Mouse (Mus musculus): ENCODE measurements at regions not wholly inside any gene's neighbourhood (a gene's known extent, or its start where the extent isn't known, plus 50 kb on each side); places are given as distances from the start of the nearest gene placed in this dataset.

DNA sequence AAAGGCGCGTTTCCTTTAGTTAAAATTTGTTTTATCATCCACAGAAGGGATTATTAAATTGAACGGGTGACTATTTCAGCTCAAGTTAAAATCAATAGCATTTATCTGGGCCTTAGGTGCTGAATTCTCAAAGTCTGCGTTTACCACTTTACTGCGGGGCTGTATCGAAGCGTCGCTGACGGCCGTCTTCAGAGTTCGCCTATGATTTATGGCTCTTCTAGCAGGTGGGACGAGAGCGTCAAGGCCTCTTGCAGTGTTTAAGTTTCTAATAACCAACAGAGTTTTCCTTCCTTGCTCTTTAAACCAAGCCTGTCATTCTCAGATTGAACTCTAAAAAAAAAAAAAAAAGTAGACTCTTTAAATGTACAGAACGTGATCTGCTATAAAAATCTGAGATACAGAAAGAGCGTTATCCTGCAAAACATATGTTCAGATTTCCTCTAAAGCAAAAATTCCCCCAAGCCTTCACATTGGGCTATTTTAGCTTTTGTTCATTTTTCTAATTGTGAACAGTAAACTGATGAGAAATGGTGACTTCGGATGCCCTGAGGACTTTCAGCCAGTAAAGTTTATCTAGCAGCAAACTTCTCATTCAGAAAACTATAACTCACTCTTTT, 246.9 kb downstream of the Rpl36a-ps1 start:
- DNase-seq (ENCODE audit: extremely low spot score, low spot score), result no peak

DNA sequence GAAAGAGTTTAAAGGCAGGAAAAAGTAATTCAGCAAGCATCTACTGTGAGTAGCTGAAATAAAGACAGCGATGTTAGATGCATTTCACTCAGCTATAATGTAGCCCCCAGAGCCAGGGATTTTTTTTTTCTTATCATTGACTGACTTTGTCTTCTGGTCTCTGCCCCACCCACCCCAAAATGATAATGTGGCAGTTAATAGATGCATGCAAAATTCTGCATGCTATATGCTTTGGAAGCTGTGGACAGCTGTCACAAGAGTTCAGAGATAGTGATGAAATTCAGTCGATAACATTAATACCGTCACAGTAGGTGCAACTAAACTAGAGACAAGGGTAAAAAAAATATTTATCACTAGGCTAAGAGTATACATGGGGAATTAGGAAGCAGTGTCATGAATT, 263.7 kb downstream of the Rpl36a-ps1 start:
- DNase-seq (ENCODE audit: extremely low spot score, low spot score), result no peak

DNA sequence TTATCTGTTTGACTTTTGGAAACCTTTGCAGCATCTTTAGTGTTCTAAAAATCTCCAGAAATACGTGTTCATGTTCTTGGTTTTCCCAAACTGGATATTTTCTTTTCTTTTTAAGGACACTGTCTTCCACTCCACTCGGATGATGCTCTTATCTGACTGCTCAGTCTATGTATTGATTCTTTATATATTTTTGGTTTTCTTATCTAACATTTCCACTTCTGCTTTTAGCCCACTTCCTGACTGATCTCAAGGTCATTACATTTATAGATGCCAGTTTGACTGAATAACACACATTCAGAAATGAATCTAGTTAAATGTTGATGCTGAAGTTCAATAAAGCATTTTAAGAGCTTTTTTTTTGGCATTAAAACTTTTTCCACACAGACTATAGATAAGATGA, 265.3 kb downstream of the Rpl36a-ps1 start:
- no peak for DNase-seq (ENCODE audit: extremely low spot score, low spot score)

DNA sequence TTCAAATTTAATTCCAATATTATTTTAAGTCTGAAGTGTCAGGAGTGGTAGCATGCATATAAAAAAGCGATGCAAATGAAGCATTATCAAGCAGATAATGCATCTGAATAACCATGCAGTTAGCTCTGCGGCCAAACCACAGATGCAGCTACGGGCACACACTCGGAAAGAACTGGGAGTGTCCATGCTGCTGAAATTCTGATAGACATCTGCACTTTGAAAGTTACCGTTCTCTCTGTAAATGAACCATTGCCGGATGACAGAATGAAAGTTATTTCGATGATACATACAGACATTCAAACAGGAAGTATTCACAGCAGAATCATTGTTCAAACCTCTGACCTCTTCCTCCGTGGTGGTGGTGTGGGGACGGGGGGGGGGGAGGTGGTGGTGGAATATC, 271.6 kb downstream of the Rpl36a-ps1 start:
- no peak for DNase-seq (ENCODE audit: extremely low spot score, low spot score)

DNA sequence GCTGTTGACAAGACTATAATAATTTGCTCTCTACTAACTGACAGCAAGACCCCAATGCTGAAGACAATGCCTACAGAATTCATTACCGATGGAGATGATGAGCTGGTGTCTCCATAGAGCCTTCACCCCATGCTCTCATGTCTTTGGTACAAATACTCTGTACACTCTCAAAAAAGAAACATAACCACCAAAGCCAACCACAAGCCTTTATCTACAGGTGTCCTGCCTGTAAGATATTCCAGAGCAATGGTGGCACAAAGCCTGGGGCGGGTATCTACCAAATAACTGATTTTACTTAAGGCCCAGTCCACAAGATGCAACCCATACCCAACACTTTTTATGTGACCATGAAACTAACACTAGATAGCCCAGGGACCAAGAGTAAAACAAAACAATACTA, 273.1 kb downstream of the Rpl36a-ps1 start:
- DNase-seq (ENCODE audit: extremely low spot score, low spot score), result no peak

DNA sequence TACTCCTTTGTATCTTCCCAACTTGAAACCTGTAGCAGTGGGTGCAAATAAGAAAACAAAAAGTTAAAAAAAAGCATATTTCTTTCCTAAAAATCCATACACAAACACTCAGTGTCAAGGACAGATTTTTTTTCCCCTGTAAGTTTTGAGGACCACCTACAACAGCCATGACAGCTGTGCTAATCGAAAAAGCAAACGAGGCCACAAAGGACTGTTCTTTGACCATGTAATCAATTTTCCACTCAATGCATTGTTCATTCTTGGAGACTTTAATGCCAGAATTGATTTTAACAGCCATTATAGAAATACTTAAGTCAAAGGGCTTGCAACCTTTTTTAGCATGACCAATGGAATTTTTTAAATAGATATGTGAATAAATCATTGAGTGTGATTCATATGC, 286.1 kb downstream of the Rpl36a-ps1 start:
- DNase-seq (ENCODE audit: extremely low spot score, low spot score), result no peak

DNA sequence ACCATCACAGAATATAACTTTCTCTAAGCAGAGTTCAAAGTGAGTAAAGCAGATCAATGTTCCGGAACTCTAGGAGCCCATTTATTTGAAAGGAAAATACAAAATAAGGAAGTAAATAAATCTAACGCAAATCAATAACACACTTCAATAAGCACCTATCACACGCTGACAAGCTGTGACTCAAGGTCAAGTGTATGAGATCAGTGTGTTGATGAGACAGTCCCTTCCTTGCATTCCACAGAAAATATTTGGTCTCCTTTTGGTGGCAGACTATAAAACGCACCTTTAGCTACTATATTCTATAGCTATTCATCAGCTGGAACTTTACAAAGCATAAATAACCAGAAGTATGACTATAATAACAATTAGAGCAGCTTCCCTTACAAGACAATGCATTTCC, 286.5 kb downstream of the Rpl36a-ps1 start:
- DNase-seq (ENCODE audit: extremely low spot score, low spot score), result no peak

DNA sequence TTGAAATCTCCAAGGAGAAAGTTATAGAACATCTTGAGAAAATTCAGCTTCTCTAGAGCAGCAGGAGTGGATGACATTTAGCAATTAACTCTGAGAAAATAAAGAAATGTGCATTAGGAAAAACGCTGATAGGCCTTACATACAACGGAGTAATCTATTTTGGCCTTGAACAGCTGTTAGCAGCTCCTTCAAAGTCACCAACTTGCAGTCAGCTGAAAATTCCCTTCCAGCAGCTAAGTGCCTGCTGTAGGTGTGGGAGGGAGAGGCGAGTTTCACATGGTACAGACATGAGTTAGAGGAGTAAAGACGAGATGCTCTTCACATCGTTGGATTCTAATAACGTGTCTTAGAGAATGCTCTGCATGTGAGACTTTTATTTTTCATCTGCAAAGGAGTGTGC, 290.8 kb downstream of the Rpl36a-ps1 start:
- DNase-seq (ENCODE audit: extremely low spot score, low spot score), result no peak

DNA sequence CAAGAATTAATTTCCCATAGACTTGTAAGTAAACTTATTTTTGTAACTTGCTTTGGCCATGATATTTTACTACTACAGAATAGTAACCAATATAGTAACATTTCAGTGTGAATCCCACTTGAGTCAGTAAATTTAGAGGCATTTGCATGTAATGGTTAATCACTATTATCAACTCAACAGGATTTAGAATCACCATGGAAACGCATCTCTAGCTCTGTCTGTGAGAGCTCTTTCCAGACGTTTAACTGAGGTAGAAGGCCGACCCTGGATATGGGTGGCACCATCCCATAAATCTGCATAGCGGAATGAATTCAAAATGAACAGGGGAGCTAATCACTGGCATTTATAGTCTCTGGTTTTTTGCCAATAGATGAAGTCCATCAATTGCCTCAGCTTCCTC, 337.6 kb downstream of the Rpl36a-ps1 start:
- DNase-seq (ENCODE audit: extremely low spot score, low spot score), result no peak

DNA sequence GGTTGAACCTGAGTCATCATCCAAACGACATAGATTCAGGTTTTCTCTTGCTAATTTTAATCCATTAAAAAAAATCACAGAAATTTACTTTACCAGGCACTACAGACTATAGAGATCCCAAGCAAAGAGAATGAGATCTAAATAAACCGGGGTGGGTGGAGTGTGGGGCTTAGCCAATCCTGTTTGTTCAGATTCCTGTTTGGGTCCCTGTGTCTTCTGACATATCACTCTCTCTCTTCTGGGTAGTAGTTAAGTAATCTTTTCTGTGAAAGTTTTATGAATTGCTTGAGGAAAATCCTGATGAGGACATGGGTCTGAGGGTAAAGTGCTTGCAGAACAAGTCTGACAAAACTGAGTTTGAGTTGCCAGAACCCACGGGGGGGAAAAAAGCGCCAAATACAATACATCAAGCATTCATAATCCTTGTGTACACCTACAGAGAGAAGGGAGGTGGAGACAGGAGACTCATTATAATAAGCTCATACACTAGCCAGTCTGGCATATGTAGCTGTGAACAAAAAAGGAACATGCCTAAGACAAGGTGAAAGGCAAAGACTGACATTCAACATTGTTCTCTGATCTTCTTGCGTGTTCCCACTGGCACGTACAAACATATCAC, 339.8 kb downstream of the Rpl36a-ps1 start:
- no peak for DNase-seq (ENCODE audit: extremely low spot score, low spot score)

DNA sequence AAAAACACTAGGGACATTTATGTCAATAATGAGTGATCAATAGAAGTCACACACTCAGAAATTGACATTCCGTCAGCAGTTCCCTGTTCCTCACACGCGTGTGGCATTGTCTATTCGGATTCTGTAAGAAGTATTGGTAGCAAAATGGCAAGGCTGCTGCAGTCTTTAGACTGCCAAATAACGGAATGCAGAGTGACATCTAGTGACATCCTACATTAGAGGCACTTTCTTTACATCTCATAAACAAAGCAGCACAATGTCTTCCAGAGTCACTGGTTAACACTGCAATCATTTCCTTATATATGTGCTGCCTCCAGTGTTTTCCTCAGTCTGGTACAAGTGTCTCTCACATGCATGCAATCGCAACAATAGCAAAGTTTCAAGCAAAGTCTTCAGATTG, 342.9 kb downstream of the Rpl36a-ps1 start:
- no peak for DNase-seq (ENCODE audit: extremely low spot score, low spot score)

DNA sequence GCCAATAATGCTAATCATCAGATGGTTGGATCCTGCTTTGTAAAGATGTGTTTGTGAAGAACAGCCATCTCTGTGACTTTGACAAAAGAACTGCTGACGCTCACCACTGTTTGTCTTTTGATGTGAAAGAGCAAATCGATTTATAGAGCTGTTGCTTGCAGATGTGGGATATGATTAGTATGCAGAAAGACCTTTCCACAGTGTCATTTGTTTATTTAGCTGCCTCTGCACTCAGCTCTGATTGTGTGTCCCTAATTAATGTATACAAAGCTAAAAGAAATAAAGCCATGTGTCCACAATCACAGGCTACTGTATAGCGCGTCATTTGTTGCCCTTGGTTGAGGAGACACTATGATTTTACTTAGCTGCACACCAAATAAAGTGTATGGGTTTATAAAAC, 343.6 kb downstream of the Rpl36a-ps1 start:
- DNase-seq (ENCODE audit: extremely low spot score, low spot score), result no peak

DNA sequence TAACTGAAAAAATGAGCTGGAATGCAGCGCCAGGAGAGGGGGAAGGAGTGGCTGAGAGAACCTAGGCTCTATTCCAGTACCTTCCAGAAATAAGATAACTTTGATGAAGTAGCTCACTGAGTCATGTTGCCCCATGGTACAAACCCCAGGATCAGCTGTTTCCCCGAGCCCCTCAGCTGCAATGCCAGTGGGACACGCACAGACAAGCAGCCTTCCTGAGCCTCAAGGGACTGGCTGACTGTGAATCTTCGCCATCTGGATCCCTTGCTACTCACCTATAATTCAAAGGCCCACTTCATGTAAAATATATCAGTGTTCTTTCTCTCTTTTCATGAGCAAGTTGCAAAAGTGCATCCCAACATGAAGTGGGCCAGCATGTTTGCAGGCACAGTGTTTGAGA, 346.5 kb downstream of the Rpl36a-ps1 start:
- DNase-seq (ENCODE audit: extremely low spot score, low spot score), result no peak

DNA sequence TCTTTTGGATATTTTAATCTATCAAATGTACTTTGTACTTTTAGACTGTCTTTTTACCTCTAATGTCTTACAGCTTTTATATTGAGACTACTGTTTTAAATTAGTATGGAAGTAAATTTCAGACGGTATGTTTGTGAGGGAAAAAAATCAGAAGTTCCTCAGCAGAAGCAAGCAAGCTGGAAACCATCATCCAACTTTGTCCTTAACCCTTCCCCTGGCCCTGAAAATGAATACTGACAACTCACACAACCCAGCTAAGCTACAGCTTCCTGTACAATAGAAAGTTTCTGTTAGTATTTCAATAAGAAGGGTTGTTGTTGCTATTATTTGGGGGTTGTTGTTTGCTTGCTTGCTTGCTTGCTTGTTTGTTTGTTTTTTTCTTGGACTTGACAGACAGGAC, 350.4 kb downstream of the Rpl36a-ps1 start:
- DNase-seq (ENCODE audit: extremely low spot score, low spot score), result no peak

DNA sequence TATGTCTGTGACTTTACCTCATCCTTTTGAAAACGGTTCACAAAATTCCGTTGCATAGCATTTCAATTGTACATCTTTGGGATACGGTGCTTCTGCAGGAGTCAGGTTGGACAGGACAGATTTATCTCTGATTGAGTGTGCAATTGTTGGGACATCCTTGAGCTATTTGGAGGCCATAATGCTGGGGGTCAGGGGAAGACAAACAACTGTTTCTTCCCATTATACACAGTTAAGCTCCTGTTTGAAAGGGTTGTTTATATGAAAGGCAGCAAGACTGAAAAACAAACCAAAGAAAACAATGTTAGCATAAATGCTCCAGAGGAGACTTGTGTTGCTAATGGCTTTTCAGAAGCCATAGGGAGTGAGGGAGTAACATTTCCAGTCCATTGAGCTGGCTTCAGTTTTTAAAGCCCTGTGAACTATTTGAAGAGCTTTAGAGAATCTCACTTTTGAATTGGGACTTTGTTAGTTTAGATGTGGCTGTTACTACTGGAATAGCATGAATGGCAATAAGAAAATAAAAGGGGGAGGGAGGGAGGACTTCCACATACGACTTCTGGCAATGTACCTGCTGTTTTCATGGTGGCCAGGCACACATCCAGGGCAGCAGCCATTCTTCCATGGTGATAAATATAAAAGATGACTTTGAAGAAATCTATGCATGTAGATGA, 351.3 kb downstream of the Rpl36a-ps1 start:
- DNase-seq (ENCODE audit: extremely low spot score, low spot score), result no peak

DNA sequence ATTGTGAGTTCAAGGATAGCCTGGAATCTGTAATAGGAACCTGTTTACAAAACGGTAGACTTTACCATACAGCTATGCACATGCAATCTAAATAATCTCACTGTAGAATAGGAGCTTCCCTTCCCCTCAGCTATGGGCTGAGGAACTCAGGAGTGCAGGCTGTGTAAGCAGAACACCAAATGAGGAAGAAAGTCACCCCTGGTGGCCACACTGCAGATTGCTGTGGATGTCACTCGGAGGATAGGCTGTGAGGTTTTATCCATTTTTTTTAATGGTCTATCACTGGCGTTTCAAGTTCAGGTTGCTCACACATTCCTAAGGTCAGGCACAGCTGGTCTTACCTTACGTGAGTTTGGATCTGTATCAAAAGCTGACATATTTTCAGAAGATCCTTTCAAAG, 365.1 kb downstream of the Rpl36a-ps1 start:
- no peak for DNase-seq (ENCODE audit: extremely low spot score, low spot score)

DNA sequence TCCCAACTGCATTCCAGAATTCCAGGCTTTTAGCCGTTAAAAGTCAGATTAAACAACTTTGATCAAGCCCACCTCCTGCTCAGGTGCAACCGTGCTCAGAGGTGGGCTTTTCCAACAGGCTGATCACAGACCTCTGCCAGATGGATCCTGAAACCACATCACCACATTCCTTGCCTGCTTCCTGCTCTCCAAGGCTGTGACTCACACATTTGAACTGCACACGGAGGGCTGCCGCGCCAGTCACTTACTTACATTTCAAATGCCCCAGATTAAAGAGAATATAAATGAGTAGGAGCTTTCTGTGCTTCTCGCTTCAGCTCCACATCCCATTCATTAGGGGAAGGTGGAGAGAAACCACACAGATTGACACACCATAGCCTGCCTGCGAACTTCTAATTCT, 367.6 kb downstream of the Rpl36a-ps1 start:
- DNase-seq (ENCODE audit: extremely low spot score, low spot score), result no peak

DNA sequence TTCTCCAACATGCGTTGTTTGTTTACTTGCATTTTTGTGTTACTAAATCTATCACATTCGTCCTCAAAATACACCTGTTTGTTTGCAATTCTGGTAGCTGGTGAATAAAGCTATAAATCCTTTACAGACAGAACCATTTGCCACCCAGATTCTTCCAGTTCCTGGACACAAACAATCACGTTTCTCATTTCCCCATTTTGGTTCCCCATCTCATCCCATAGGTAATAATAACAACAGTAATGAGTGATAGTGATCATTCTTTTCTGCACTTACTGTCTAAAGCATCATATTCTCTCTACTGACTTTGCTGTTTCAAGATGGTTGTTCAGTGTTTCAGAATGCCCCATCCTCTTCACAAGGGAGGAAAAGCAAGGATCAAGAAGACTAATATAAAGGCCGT, 368.3 kb downstream of the Rpl36a-ps1 start:
- DNase-seq (ENCODE audit: extremely low spot score, low spot score), result no peak

DNA sequence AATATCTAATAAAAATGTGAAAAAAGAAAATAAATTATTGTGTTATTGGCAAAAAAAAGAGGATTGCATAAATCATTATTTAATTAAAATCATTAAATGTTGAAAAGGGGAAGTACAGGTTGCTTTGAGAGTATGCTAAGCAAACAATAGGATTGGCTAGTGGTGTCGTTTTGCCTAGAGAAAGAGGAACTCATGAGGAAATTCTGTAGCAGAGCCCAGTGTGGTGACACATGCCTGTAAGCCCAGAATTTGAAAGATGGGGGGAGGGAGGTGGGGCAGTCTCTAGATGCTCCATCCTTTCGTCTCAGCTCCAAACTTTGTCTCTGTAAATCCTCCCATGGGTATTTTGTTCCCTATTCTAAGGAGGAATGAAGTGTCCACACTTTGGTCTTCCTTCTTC, 388.3 kb downstream of the Rpl36a-ps1 start:
- no peak for DNase-seq (ENCODE audit: extremely low spot score, low spot score)

DNA sequence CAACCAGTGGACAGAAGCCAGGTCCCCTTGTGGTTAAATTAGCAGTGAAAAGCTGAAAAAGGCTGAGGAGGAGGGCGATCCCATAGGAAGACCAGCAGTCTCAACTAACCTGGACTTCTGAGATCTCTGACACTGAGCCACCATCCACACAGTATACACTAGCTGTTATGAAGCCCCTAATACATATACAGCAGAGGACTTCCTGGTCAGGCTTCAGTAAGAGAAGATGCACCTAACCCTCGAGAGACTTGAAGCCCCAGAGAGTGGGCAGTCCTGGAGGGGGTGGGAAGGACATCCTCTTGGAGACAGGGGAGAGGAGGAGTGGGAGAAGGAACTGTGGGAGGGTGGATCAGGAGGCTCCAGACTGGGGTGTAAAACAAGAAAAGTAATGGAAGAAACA, 397.9 kb downstream of the Rpl36a-ps1 start:
- no peak for DNase-seq (ENCODE audit: extremely low spot score, low spot score)

DNA sequence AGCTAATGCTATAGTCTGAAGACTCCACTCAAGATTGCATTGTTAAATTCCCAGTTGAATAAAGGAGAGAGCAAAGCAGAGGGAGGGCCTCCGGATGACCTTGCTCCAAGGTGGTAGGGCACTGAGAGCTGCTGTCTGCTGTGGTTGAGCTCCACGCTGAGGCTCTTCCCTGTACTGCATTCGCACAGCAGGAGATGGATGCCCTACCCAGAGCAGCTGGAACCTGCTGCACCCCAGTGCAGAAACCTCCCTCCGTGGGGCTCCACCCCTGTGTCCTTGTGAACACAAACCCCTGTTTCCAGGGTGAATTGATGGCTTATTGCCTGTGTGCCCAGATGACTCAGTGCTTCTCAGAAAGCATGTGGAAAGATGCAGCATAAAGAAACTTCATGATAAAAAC, 404.3 kb downstream of the Rpl36a-ps1 start:
- peak; percentile 36 for DNase-seq (ENCODE audit: extremely low spot score, low spot score)

DNA sequence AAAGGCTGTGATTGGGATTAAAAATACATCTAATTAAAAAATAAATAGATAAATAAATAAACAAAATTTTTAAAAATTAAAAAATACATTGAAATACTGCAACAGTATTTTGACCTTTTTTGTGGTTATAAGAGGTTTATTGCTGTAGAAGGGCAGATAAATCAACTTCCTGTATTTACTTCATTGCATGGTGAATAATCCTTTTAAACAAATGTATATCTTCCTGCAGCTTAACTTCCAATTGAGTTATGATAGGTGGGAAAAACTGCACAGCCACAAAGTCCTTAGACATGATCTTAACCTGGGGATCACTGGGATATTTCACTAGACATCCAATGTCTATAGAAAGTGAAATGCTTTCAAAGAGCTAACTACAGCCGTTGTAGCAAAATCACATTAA, 402.1 kb upstream of the Dach1 start:
- DNase-seq (ENCODE audit: extremely low spot score, low spot score), result no peak

DNA sequence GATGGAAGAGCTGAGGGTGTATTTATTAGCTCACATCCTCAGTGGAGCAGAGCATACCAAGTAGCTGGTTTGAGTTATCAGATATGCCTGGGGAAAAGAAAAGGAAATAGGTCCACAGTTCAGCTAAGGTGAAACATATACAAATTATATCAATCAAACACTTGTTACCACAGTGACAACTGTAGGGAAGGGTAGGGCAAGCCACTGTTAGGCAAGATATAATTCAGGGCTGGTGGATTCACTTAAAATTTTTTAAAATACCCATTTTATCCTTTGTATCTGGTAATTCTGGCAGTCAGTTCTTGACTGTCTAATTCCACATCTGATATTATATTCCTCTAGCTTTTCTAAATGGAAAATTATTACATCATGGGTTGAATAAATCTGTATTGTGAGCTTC, 392.4 kb upstream of the Dach1 start:
- no peak for DNase-seq (ENCODE audit: extremely low spot score, low spot score)
